Mouse (Mus musculus) hindlimb bud, embryonic 11.5 days (tissue): ENCODE data around the gene Vti1a.

ENCODE experiments used
- DNase-seq: peaks from one replicate; pipeline ENCODE4 v3.0.0-alpha.2; 2012; ENCODE audit warnings: low read depth, low spot score; ENCODE audit errors: extremely low spot score

The Vti1a gene

DNA sequence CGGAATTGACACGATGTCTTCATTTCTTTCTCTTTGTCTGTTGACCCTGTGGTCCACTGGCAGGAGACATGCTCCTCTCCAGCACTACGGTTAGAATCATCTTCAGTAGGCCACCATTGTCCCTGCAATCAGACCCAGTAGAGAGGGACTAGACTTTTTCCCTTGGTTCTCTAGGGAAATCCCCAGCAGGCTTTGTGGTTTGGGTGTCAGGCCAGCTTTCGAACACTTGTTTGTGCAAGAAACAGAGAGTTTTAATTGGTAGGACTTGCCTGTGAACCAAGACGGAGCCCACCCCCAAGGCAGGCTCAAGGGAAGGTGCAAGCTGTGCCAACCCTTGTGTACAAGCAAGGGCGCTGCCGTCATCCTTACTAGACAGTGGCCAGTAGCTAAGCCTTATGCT is 302.5 kb downstream of the Vti1a start:
- DNase-seq, result no peak

DNA sequence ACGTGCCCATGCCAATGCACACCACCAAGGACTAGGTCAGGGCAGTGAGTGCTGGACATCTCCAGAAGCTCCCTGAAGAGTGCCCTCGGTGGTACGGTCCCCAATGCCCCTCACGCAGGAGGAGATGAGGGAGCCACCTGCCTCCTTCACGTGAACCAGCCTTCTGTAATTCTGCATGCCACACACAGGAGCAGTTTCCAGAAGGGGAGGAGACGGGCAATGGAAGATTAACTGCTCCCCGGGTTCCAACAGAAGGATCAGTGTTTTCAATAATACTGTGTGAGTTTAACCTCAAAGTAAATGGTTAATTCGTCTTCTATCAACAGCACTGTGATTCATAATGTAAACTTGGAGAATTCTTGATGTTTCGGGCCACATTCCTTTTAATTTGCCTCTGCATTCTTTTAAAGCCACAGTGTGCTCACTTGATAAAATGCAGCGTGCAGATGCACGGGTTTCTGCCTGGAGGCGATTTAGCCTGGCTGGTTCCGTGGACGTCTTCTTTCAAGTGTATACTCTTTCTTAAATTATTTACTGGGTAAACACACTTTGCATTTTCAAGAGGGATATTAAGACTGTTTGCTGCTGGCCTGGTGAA is 304.4 kb downstream of the Vti1a start:
- no peak for DNase-seq

DNA sequence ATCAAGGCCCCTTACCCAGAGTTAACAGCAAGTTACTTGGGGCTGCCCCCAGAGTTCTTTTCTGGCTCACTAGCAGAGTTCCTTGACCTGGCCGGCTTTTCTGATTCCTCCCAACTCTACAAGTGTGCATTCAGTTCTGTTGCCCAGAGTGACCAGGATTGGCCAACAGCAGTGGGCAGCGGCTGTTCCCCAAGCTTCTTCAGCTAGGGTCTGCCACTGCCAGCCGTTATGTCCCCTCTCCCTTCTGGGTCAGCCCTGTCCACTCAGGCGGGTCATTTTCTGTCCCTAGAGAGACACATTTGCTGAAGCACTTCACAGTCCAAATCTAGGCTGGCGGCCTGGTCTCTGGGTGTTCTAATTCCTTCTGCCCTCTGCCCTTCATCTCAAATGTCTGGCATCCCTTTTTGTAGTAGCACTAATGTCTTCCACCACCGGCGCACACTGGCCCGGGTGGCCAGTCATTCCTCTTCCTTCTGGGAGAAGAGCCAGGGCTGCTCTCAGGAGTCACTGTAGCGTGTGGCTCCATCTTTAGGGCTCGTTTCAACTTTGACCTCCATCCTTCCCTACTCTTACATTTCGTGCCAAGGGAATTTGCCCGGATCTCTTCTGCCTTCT is 305.0 kb downstream of the Vti1a start:
- no peak for DNase-seq

DNA sequence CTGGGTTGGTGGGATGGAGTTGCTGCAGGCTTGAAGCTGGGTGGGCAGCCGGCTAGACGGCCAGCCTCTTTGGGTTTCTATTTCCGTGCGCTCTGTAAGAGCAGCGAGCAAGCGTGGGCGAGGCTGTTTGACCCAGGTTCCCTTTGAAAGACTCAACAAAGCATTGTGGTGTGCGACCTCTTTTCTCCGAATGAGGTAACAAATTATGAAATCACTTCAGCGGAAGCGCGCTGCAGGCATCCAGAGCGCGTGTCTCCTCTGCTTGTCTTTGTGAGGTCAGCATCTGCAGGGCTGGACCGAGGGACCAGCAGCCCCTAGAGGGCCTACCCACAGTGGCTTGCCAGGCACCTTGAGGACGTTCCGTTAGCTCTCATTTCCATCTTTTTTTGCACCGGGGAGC is 306.7 kb downstream of the Vti1a start:
- no peak for DNase-seq

DNA sequence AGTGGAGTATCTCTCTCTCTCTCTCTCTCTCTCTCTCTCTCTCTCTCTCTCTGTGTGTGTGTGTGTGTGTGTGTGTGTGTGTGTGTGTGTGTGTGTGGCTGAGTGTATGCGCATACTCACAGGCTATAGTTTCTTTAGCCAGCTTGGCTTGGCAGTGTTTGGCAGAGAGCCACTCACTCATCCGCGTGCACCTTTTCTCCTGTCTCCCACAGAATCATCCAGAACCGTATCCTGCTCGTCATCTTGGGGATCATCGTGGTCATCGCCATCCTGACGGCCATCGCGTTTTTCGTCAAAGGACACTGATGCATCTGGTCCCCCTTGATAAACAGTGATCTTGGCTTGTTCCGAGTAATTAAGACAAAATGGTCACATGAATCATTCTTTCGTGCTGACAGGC is 307.5 kb downstream of the Vti1a start:
- no peak for DNase-seq

DNA sequence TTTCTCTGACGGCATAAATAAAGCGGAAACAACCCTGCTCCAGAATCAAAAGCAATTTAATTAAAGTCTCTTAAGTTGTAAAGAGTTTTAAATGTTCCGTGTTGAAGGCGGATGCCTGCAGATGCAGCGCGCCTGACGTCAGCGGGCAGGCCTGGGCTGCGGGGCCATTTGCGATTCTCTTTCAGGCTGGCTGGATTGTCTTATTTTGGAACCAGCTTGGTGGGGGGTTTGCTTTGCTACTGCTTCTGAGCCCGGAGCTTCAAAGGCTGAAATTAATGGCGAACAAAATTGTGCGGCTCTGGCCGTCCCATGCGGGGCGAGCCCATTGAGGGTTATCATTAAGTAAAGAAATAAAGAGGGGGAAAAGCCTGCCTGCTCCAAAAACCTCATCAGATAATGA is 310.4 kb downstream of the Vti1a start:
- no peak for DNase-seq

DNA sequence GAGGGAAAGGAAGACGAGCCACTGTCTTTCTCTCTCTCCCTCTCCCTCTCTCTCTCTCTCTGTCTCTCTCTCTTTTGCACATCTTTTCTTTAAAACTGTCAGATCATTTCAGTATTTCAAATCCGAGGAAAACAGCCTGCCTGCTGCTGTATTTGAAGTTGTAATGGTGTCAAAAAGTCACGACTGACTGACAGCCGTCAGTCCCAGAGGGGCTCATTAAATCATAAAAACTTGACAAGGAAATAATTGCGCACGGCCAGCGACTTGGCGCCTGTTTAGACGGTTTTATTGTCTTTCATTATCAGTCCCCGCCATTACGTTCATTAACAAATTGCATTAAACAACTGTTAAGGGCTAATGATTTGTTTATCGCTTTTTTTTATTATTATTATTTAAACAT is 310.9 kb downstream of the Vti1a start:
- DNase-seq, result no peak

DNA sequence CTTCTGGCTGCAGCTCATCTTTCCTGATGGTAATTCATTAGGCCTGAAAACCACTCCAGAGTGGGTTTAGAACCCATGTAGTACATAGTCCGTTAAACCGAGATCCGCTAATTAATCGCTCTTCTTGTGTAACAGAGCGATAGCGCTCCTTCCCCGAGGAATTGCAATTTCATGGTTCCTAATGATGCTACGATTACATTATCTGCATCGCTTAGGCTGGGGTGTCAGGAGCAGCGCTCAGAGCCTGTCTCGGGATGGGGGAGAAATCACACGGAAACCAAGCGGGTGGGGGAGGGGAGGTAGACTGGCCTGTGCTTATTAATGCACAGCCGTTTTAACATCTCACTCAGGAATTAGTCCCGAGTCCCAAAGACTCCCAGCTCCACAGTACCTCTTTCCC is 319.4 kb downstream of the Vti1a start:
- no peak for DNase-seq

DNA sequence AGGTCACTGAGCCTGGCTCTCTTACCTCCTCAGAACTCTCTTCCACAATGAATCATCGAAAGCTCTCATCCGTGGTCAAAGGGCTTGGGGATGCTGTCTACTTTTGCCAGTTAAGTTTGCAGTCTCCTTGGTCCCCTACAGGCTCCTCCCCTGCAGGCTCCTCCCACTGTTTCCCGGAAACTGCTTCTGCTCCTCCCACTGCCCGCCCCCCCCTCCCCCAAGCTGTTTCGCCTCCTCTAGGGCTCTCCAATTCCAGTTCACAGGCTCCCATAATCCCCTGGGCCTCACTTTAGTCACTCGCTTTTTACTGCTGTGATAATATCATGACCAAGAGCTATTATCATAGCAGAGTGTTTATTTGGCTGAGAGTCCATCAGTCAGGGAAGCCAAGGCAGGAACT is 324.2 kb downstream of the Vti1a start:
- no peak for DNase-seq

DNA sequence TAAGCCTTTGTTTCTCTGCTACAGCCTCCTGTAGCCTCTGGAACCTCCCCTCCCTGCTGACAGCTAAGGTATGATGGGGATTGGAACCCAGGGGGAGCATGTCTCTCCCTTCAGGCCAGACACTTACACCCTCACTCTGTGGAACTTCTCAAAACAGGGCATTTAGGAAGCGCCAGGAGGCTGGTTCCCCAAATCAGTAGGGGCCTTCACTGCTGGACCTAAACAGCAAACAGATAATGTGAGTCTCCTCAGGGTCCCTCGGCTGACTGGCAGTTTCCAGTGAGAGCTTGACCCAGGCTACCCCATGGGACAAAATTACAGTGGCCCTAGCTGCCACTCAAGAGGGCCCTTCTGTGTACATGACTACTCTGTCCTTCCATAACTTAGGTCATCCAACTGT is 325.8 kb downstream of the Vti1a start:
- DNase-seq, result no peak

DNA sequence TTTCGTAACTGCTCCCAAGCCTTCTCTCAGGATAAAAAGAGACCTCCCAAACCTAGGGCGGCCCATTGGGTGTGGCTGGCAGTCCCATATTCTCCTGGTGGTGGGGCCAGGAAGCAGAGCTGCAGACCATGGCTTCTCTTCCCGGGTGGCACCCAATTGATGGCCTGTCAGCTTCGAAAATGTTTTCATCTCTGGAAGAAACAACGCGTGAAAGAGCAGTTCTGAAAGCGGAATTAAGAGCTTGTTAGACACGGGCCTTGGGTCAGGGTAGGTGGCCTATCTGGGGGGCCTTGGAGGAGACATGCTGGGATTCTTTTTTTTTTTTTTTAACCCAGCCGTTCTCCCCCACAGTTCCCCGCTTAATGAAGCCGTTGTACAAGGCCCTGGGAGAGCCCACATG is 326.3 kb downstream of the Vti1a start:
- DNase-seq, result no peak

DNA sequence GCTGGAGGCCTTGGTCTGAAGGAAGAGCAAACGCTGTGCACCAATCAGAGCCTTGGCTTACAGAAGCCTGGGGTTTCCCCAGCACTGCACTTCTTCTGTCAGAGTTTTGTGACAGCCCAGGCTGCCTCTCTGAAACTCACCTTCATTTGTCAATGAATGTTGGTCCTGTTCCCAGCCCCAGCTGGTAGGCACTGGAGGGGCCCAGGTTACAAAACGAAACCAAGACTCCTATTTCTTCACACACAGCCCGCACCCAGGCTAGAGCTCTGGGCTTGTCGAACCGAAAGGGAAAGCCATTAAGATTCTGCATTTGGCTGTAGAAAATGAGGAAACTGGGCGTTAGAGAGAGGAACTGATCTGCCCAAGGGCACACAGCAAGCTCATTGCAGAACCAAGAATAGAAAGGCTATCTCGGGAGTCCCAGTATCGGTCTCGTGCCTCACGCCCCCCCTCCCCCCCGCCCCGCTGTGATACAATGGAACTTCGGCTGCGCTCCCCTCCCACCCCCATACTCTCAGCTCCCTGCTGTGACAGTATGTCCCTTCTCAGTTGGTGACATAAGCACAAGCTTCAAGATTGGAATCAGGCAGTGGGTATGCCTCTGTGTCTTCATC is 327.3 kb downstream of the Vti1a start:
- no peak for DNase-seq

DNA sequence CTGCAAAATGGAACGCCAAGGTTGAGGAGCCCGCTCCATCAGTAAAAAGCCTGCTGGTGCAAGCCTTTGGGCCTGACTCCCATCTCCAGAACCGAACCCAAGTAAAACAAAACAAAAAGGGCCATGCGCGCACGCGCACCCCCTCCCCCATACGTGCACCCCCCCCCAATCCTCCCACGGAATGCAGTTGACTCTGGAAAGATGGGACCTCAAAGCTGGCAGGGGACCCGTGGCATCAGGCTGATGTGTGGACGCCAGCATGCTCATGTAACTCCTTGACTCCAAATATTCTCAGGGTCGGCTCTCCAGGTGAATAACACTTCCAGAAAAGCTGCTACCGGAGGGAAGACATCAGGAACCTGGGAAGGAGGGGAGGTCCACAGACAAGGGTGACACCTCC is 327.8 kb downstream of the Vti1a start:
- no peak for DNase-seq

DNA sequence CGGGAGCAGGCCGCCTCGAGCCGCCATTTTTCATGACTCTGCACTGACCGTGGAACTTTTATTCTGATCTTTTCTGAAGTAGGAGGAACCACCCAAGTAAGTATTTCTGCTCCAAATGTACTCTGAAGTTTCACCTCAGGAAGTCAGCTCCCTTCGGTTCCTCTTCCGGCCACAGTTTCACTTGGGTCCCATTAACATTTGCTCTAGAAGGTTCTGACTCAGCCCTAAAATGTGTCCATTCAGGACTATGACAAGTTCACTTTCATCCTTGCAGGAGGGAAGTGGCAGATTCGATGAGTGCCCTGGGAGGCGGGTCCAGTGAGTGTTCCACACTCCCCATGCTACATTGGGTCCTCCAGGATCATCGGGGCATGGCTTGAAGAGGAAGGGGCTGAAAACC is 333.3 kb downstream of the Vti1a start:
- DNase-seq, result no peak

DNA sequence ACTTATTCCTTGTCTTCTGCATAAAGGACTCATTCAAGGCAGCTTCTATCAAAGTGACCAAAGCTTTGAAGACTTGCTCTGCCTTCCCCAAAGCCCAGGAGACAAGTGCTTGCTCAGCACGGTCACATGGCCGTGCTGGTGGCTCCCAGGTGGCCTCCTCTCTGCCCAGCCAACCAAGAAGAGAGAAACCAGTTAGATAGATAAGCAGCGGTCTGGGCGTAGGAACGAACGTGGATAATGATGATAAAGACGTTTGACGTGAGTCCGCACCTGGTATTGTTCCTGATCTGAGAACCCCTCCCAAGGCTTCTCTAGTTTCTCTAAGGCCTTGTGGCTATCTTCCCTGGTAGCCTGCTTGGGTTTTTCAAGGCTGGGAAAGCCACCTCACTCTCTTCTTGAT is 334.9 kb downstream of the Vti1a start:
- DNase-seq, result no peak

DNA sequence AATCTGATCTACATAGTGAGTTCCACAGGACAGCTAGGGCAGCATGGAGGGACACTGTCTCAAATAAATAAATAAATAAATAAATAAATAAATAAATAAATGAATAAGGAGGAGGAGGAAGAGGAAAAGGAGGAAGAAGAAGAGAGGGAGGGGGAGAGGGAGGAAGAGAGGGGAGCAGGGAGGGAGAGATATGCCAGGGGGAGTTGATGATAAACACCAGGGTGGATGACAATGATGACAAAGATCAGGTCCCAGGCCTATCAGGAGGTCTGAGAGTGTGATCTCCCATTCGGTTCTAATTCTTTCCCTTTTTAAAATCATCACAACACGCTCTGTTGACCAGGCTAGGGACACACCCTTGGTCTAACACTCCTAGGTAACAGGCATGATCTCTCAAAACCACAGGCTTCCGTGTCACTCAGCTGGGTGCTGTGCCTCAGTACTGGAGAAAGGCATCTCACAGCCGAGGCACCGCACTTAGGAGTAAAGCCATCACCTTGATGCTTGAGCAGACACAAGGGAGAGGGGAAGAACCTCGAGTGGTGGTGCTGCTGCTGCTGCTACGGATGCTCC is 336.7 kb downstream of the Vti1a start:
- no peak for DNase-seq

DNA sequence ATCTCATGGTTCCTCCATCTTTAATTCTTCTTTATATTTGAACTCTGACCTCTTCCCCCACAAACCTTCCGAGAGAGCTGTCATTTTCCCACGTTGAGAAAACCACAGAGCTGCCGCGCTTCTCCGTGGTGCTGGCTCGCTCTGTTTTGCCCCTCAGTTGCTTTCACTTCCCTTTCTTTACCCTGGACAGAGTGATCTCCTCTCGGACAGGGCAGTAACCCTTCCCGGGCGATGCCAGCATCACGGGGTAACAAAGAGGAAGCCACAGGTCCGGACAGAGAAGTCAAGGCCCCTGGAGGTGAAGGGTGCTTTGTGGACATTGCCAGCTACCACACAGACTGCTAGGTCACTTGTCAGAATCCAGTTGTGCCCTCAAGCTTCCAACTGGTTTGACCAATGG is 344.1 kb downstream of the Vti1a start:
- no peak for DNase-seq

DNA sequence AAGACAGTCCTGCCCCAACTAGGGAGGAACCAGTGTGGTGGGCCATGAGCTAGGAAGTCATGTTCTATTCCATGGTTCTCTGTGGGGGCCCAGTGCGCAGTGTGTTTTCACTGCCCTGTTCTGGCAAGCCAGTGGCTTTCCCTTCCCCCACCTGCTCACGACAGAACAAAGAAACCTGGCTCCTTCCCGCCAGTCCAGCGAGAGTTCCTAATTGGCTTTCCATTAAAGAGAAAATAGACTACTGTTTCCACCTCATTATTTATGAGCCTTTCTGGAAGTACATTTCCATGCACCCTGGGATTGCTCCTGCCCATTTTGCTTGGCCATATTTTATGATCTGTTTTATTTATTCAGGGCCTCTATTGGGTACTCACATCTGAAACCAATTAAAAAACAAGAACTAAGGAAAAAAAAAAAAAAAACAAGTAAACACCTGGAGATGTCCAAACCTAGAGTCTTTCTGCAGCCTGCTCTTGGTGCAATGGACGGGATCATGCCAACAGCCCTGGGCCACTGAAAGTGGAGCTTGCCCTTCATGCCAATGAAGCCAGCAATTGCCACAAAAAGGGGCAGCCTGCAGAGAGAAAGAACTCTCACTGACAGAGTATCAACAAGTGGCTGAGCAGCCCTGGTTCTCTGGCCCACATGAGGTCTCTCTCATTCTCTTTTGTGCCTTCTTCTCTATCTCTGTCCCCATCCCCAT is 346.6 kb downstream of the Vti1a start:
- DNase-seq, result peak; percentile 88

DNA sequence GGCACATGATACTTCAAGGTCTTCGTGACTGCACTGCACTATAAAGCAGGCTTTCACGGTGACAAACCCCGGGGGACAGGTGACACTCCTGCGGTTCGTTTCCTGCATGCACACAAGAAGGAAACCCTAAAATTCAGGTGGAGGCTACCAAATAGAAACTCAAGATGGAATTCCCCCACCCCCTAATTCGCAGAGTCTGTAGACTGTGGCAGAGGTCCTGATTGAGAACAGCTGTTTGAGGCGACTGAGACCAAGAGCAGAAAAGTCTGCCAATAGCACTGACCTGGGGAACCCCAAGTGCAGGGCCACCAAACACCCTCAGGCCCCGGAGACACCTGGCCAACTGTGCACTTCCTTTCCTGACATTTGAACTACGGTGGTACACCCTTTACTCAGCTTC is 351.7 kb downstream of the Vti1a start:
- DNase-seq, result no peak

DNA sequence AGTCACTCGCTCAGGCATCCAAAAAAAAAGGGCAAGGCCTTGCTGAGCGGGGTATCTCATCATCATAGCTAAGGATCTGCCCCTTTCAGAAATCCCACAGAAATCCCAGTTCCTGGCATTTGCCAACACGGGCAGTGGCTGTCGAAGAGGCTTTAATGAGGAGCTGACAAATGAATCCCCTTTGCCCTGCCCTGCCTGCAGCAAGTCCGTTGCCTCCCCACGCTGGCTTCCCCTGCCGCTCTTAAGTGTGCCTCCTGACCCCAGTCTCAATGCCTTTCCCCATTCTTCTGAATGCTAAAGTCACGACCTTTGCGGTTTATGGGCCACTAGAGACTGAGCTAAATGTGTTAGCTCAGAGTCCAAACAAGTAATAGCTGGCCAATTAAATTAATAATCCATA is 352.8 kb downstream of the Vti1a start:
- no peak for DNase-seq
